Mouse (Mus musculus) limb, embryonic 13.5 days (tissue): Measurements from ENCODE around the gene Ankrd11. TPM values are rescaled to one million over a fixed set of nuclear protein-coding genes. Genes with fewer than 3 reads are reported as not detected.

ENCODE experiments used
- ATAC-seq: fragments of 200-750 bp; cut with Nextera tagmentation; 2 replicates; pipeline ENCODE4 v1.8.0; 2017; ENCODE audit warnings: low read depth, moderate number of reproducible peaks, moderate TSS enrichment; ENCODE audit not compliant: low FRiP score
- H3K27ac ChIP-seq: fragments of 300-500 bp; sonication (generic); 2 replicates; pipeline ENCODE4 v1.5.1; 2015; ENCODE audit warnings: inconsistent platforms, mild to moderate bottlenecking, moderate library complexity
- H3K27me3 ChIP-seq: fragments of 300-500 bp; sonication (generic); 2 replicates; pipeline ENCODE4 v1.6.1; 2015; ENCODE audit warnings: mild to moderate bottlenecking, inconsistent platforms
- H3K36me3 ChIP-seq: fragments of 300-500 bp; sonication (generic); 2 replicates; pipeline ENCODE4 v1.6.1; 2015; ENCODE audit warnings: inconsistent platforms, mild to moderate bottlenecking, moderate library complexity
- H3K4me1 ChIP-seq: fragments of 300-500 bp; sonication (generic); 2 replicates; pipeline ENCODE4 v1.6.1; 2015; ENCODE audit warnings: inconsistent platforms
- H3K4me2 ChIP-seq: fragments of 300-500 bp; sonication (generic); replicated peaks from 2 replicates; pipeline ENCODE4 v1.6.1; 2015; ENCODE audit warnings: inconsistent platforms, mild to moderate bottlenecking, moderate library complexity
- H3K4me3 ChIP-seq: fragments of 300-500 bp; sonication (generic); 2 replicates; pipeline ENCODE4 v1.5.1; 2015; ENCODE audit warnings: moderate library complexity, mild to moderate bottlenecking, inconsistent platforms
- H3K9ac ChIP-seq: fragments of 300-500 bp; sonication (generic); 2 replicates; pipeline ENCODE4 v1.6.1; 2015; ENCODE audit warnings: mild to moderate bottlenecking, inconsistent platforms
- H3K9me3 ChIP-seq: fragments of 300-500 bp; sonication (generic); 2 replicates; pipeline ENCODE4 v1.6.1; 2016; ENCODE audit warnings: inconsistent platforms
- WGBS: fragments of 180-500 bp; shearing (Covaris S2); methylation state at CpG from one replicate; pipeline ENCODE4 v1.1.7; 2015; 5-methylcytosine and 5-hydroxymethylcytosine counted together
- polyA plus RNA-seq: library from polyadenylated mRNA; unstranded; fragments of >200 nt; fragmentation: Nextera tagmentation; extraction: Ambion mirVana; gene quantifications from 2 replicates; pipeline ENCODE4 v1.2.1, GENCODE M21; 2015

Ankrd11 gene
- polyA plus RNA-seq, 1 experiment from 2014 or later = 40.9 TPM

- H3K4me3 ChIP-seq = no peak overlapping the region
- ATAC-seq = no peak
- peaks cover 74% of the 10 kb centered on the region for H3K36me3 ChIP-seq
- H3K9me3 ChIP-seq = no peaks in the 10 kb centered on the region
- no peak overlapping the region for H3K9ac ChIP-seq
- WGBS = 96% methylated on average over 12 of the region's 12 CpGs
- H3K4me1 ChIP-seq = no peaks in the 10 kb centered on the region
- H3K4me2 ChIP-seq = no peak overlapping the region
- H3K27me3 ChIP-seq = no peaks in the 10 kb centered on the region
- H3K27ac ChIP-seq = no peak overlapping the region
Measured at GRCm38 (mm10) chr8:122898473-122898872, 143.6 kb downstream of the Ankrd11 start.

- H3K9me3 ChIP-seq = no peaks in the 10 kb centered on the region
- H3K36me3 ChIP-seq = peaks cover 79% of the 10 kb centered on the region
- no peaks in the 10 kb centered on the region for H3K27me3 ChIP-seq
- no peak overlapping the region for H3K9ac ChIP-seq
- no peak overlapping the region for H3K4me2 ChIP-seq
- no peaks in the 10 kb centered on the region for H3K4me1 ChIP-seq
- no peak for ATAC-seq
- no peak overlapping the region for H3K27ac ChIP-seq
- WGBS = 81% methylated on average over 4 of the region's 4 CpGs
- H3K4me3 ChIP-seq = no peak overlapping the region
Measured at GRCm38 (mm10) chr8:122898018-122898417, 144.1 kb downstream of the Ankrd11 start.

- Histone ChIP-seq H3K4me1 (no peaks in the 10 kb centered on the region), H3K9me3 (no peaks in the 10 kb centered on the region), H3K9ac (no peak overlapping the region), H3K36me3 (peaks cover 87% of the 10 kb centered on the region), H3K4me2 (no peak overlapping the region), H3K4me3 (no peak overlapping the region), H3K27me3 (no peaks in the 10 kb centered on the region), H3K27ac (no peak overlapping the region)
- ATAC-seq = no peak
- 92% methylated on average over 8 of the region's 8 CpGs for WGBS
Measured at GRCm38 (mm10) chr8:122897200-122897599, 144.9 kb downstream of the Ankrd11 start.

- Histone ChIP-seq H3K4me3 (no peak overlapping the region), H3K4me1 (no peaks in the 10 kb centered on the region), H3K27me3 (no peaks in the 10 kb centered on the region), H3K4me2 (no peak overlapping the region), H3K27ac (no peak overlapping the region), H3K9ac (no peak overlapping the region), H3K36me3 (peaks cover 96% of the 10 kb centered on the region), H3K9me3 (no peaks in the 10 kb centered on the region)
- no peak for ATAC-seq
- WGBS = 92% methylated on average over 11 of the region's 11 CpGs
Measured at GRCm38 (mm10) chr8:122896317-122896716, 145.8 kb downstream of the Ankrd11 start.

- ATAC-seq = no peak
- peaks cover 99% of the 10 kb centered on the region for H3K36me3 ChIP-seq
Measured at GRCm38 (mm10) chr8:122893451-122893850, 148.6 kb downstream of the Ankrd11 start.

GRCm38 (mm10) chr8:122891440-122891839, 150.6 kb downstream of the Ankrd11 start:
- Histone ChIP-seq H3K36me3 (peaks cover 99% of the 10 kb centered on the region), H3K9me3 (no peaks in the 10 kb centered on the region)
- 89% methylated on average over 12 of the region's 12 CpGs for WGBS

More at GRCm38 (mm10) chr8:122893451-122893850, 148.6 kb downstream of the Ankrd11 start:
- no peak overlapping the region for H3K27ac ChIP-seq
- H3K4me2 ChIP-seq = no peak overlapping the region
- 92% methylated on average over 12 of the region's 12 CpGs for WGBS
- no peak overlapping the region for H3K9ac ChIP-seq
- no peaks in the 10 kb centered on the region for H3K9me3 ChIP-seq
- H3K4me1 ChIP-seq = no peaks in the 10 kb centered on the region
- no peaks in the 10 kb centered on the region for H3K27me3 ChIP-seq
- no peak overlapping the region for H3K4me3 ChIP-seq

GRCm38 (mm10) chr8:122883671-122884070, 158.4 kb downstream of the Ankrd11 start:
- Histone ChIP-seq H3K4me3 (no peak overlapping the region), H3K4me1 (no peaks in the 10 kb centered on the region), H3K9me3 (no peaks in the 10 kb centered on the region), H3K4me2 (no peak overlapping the region), H3K27me3 (no peaks in the 10 kb centered on the region), H3K36me3 (peaks cover 74% of the 10 kb centered on the region), H3K27ac (no peak overlapping the region), H3K9ac (no peak overlapping the region)
- ATAC-seq = no peak
- 91% methylated on average over 10 of the region's 10 CpGs for WGBS

More at GRCm38 (mm10) chr8:122891440-122891839, 150.6 kb downstream of the Ankrd11 start:
- Histone ChIP-seq H3K27ac (no peak overlapping the region), H3K4me3 (no peak overlapping the region), H3K4me2 (no peak overlapping the region), H3K9ac (no peak overlapping the region), H3K27me3 (no peaks in the 10 kb centered on the region), H3K4me1 (no peaks in the 10 kb centered on the region)
- ATAC-seq = no peak

- Histone ChIP-seq H3K4me2 (no peak overlapping the region), H3K4me3 (no peak overlapping the region), H3K27me3 (no peaks in the 10 kb centered on the region), H3K4me1 (peaks cover 2% of the 10 kb centered on the region; the same call in 1 of the 2 replicates), H3K36me3 (peaks cover 40% of the 10 kb centered on the region), H3K9ac (no peak overlapping the region), H3K9me3 (no peaks in the 10 kb centered on the region), H3K27ac (no peak overlapping the region)
- 40% methylated on average over 3 of the region's 3 CpGs for WGBS
- no peak for ATAC-seq
Measured at GRCm38 (mm10) chr8:122880302-122880701, 161.8 kb downstream of the Ankrd11 start.

- Histone ChIP-seq H3K27ac (no peak overlapping the region), H3K4me3 (no peak overlapping the region), H3K36me3 (peaks cover 20% of the 10 kb centered on the region), H3K4me2 (no peak overlapping the region), H3K27me3 (no peaks in the 10 kb centered on the region), H3K4me1 (peaks cover 8% of the 10 kb centered on the region; the same call in 1 of the 2 replicates), H3K9me3 (no peaks in the 10 kb centered on the region), H3K9ac (no peak overlapping the region)
- 88% methylated on average over 3 of the region's 3 CpGs for WGBS
- ATAC-seq = no peak
Measured at GRCm38 (mm10) chr8:122878231-122878630, 163.8 kb downstream of the Ankrd11 start.

GRCm38 (mm10) chr8:122875186-122875585, 166.9 kb downstream of the Ankrd11 start:
- H3K36me3 ChIP-seq = no peaks in the 10 kb centered on the region
- no peaks in the 10 kb centered on the region for H3K9me3 ChIP-seq
- WGBS = 31% methylated on average over 5 of the region's 5 CpGs
- no peak for ATAC-seq
- H3K4me3 ChIP-seq = no peak overlapping the region
- no peak overlapping the region for H3K27ac ChIP-seq
- no peak overlapping the region for H3K4me2 ChIP-seq
- H3K4me1 ChIP-seq = peaks cover 11% of the 10 kb centered on the region
- H3K9ac ChIP-seq = no peak overlapping the region
- H3K27me3 ChIP-seq = no peaks in the 10 kb centered on the region

GRCm38 (mm10) chr8:122873171-122873570, 168.9 kb downstream of the Ankrd11 start:
- H3K9ac ChIP-seq = no peak overlapping the region
- no peak overlapping the region for H3K27ac ChIP-seq
- H3K36me3 ChIP-seq = no peaks in the 10 kb centered on the region
- 22% methylated on average over 6 of the region's 6 CpGs for WGBS
- no peak overlapping the region for H3K4me2 ChIP-seq
- H3K4me1 ChIP-seq = peaks cover 11% of the 10 kb centered on the region
- no peak for ATAC-seq
- H3K27me3 ChIP-seq = no peaks in the 10 kb centered on the region
- H3K9me3 ChIP-seq = no peaks in the 10 kb centered on the region
- no peak overlapping the region for H3K4me3 ChIP-seq

GRCm38 (mm10) chr8:122871663-122872062, 170.4 kb downstream of the Ankrd11 start:
- H3K27ac ChIP-seq = no peak overlapping the region
- no peaks in the 10 kb centered on the region for H3K9me3 ChIP-seq
- H3K27me3 ChIP-seq = no peaks in the 10 kb centered on the region
- H3K36me3 ChIP-seq = no peaks in the 10 kb centered on the region
- no peak overlapping the region for H3K4me3 ChIP-seq
- WGBS = 78% methylated on average over 9 of the region's 9 CpGs
- no peak for ATAC-seq
- no peak overlapping the region for H3K4me2 ChIP-seq
- H3K4me1 ChIP-seq = peaks cover 11% of the 10 kb centered on the region
- H3K9ac ChIP-seq = no peak overlapping the region

GRCm38 (mm10) chr8:122870377-122870863, 171.7 kb downstream of the Ankrd11 start:
- peaks cover 10% of the 10 kb centered on the region for H3K4me1 ChIP-seq
- peak overlapping the region; percentile 21; the same call in 1 of the 2 replicates for H3K9ac ChIP-seq
- H3K27ac ChIP-seq = no peak overlapping the region
- no peak for ATAC-seq
- peak overlapping the region; percentile 55 for H3K4me2 ChIP-seq
- H3K36me3 ChIP-seq = no peaks in the 10 kb centered on the region
- H3K27me3 ChIP-seq = no peaks in the 10 kb centered on the region
- 15% methylated on average over 31 of the region's 31 CpGs for WGBS
- H3K9me3 ChIP-seq = peaks cover 8% of the 10 kb centered on the region
- H3K4me3 ChIP-seq = peak overlapping the region; percentile 27
